Mouse (Mus musculus): ENCODE data around the gene Elf3. TPM values are rescaled to one million over a fixed set of nuclear protein-coding genes. Genes with fewer than 3 reads are reported as not detected.

Gene Elf3
- polyA plus RNA-seq (2012; rRNA removed), result 0.59 and 0.68 TPM in 2 replicates

DNA sequence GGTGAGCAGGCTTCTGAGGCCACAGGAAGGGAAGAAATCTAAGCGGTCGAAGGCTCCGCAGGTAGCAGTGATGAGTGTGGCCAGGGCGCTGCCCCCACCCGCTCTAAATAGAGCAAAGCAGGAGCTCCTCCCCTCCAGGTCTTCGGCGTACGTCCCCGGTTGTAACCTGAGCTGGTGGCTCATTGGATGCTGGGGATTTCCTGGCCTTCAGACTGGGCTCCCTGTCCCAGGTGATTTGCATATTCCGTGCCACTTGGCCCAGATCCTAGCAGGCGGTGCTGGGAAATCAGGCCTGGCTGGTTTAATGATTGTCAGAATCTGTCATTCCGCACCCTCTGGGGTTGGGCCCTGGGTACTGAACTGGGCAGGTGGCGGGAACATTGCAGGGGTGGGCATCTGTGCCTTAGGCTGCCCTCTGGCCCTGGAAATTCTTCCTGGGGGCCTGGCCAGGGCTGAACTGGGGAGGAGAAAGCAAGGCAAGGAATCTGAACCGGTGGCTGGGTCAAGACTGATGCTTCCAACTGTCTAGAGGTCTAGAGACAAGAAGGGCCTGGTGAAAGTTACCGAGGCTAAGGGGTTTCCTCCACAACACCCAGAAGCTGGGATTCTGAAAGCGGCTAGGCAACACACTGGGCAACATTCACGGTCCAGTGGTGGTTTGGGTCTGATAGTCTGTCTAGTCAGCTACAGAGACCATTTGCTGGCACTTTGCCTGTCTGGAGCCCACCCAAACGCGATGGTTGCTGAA lies at the start of gene Elf3:
Gene Elf3, minus strand, starts transcription at position 189 of the 748 bp plus-strand sequence.

GRCm38 (mm10) chr1:135283826-135284291 lies 25.5 kb upstream of the Elf3 start, which contains the start of gene Rnpep:
TSS of gene Rnpep (minus strand) at chr1:135284084.

Other genes with a start within 250 kb of the Elf3 start
- gene Lgr6, start 153.3 kb downstream of the Elf3 start, polyA plus RNA-seq (2012; rRNA removed), result 0.03 TPM in 2 replicates
- gene Ptpn7, start 125.9 kb downstream of the Elf3 start, polyA plus RNA-seq (2012; rRNA removed), result 10.6 and 13.6 TPM in 2 replicates
- 8.8 and 10.0 TPM in 2 replicates for gene Arl8a, start 111.7 kb downstream of the Elf3 start, polyA plus RNA-seq (2012; rRNA removed)
- not detected in 2 replicates for gene Gpr37l1, start 90.9 kb downstream of the Elf3 start, polyA plus RNA-seq (2012; rRNA removed)
- 8.3 and 9.1 TPM in 2 replicates for gene Rnpep, start 25.5 kb upstream of the Elf3 start, polyA plus RNA-seq (2012; rRNA removed)
- gene Timm17a, start 55.2 kb upstream of the Elf3 start, polyA plus RNA-seq (2012; rRNA removed), result 26.1 and 30.5 TPM in 2 replicates
- 0.09 and 0.12 TPM in 2 replicates for gene Lmod1, start 66.2 kb upstream of the Elf3 start, polyA plus RNA-seq (2012; rRNA removed)
- 0.63 and 0.68 TPM in 2 replicates for gene Shisa4, start 116.7 kb upstream of the Elf3 start, polyA plus RNA-seq (2012; rRNA removed)
- gene Ipo9, start 171.9 kb upstream of the Elf3 start, polyA plus RNA-seq (2012; rRNA removed), result 18.1 and 21.1 TPM in 2 replicates